Mouse (Mus musculus) spleen, adult 2 months (tissue): ENCODE data around the gene Ercc8.

Experiments used
- CTCF ChIP-seq: fragments of 200-500 bp; IDR thresholded peaks from 2 replicates; pipeline ENCODE4 v1.5.1; 2011; ENCODE audit warnings: mild to moderate bottlenecking, inconsistent platforms; ENCODE audit not compliant: insufficient read depth, insufficient read length, insufficient replicate concordance; ENCODE audit errors: extremely low read depth
- POLR2A ChIP-seq: fragments of 200-500 bp; IDR thresholded peaks from 2 replicates; pipeline ENCODE4 v1.6.1; 2011; ENCODE audit warnings: low read depth, low read length, inconsistent platforms

- TF ChIP-seq CTCF (no peak), POLR2A (no peak)
Measured at GRCm38 (mm10) chr13:108179618-108180017, 21.1 kb downstream of the Ercc8 start.
